Mouse (Mus musculus): ENCODE measurements around the gene Lsm7. TPM values are rescaled to one million over a fixed set of nuclear protein-coding genes. Genes with fewer than 3 reads are reported as not detected.
A peak's percentile ranks its signal among the peaks of the same experiment; 100 is the strongest.

The Lsm7 gene
- total and polyA plus RNA-seq, 3 experiments: 198 to 411 (median 374) TPM

- TF ChIP-seq E2F4 (IDR thresholded peaks at IDR 0.05; ENCODE audit: insufficient replicate concordance, low read depth, low read length): no peak
- TF ChIP-seq CHD2 (IDR thresholded peaks at IDR 0.05; ENCODE audit: low read length): no peak
- no peak for TF ChIP-seq PAX5 (IDR thresholded peaks at IDR 0.05; ENCODE audit: low read length)
- peak; percentile 92 for TF ChIP-seq MYC (IDR thresholded peaks at IDR 0.05; ENCODE audit: low read depth, low read length)
- no peak for TF ChIP-seq JUND (conservative IDR thresholded peaks at IDR 0.05; ENCODE audit: low read depth, low read length)
- TF ChIP-seq BHLHE40 (IDR thresholded peaks at IDR 0.05; ENCODE audit: low read depth, low read length): peak; percentile 87
- TF ChIP-seq ZKSCAN1 (IDR thresholded peaks at IDR 0.05; ENCODE audit: borderline replicate concordance, low read depth, low read length): no peak
- TF ChIP-seq MXI1 (IDR thresholded peaks at IDR 0.05; ENCODE audit: low read depth, low read length): no peak
- 0 out of 2 replicates have a peak, but pooled peaks have one; percentile 29 for TF ChIP-seq USF2 (conservative IDR thresholded peaks at IDR 0.05; ENCODE audit: low read depth, low read length)
- no peak for TF ChIP-seq TBP (conservative IDR thresholded peaks at IDR 0.05; ENCODE audit: low read depth, low read length)
- TF ChIP-seq RAD21 (IDR thresholded peaks at IDR 0.05; ENCODE audit: low read depth, low read length): peak; percentile 82
- TF ChIP-seq MAFK (IDR thresholded peaks at IDR 0.05; ENCODE audit: insufficient replicate concordance, low read length): no peak
- peak; percentile 94 to 97 for TF ChIP-seq CTCF (conservative IDR thresholded peaks at IDR 0.05 in 1 of 2, IDR thresholded peaks at IDR 0.05 in 1 of 2; ENCODE audit: low read depth in 2 of 2, low read length in 2 of 2)
- 0 out of 2 replicates have a peak, but pooled peaks have one; percentile 19 for TF ChIP-seq NELFE (IDR thresholded peaks at IDR 0.05; ENCODE audit: low read depth, low read length)
- TF ChIP-seq MAX (IDR thresholded peaks at IDR 0.05; ENCODE audit: low read length): peak; percentile 94
- TF ChIP-seq UBTF (IDR thresholded peaks at IDR 0.05; ENCODE audit: low read depth, low read length): no peak
- TF ChIP-seq ETS1 (conservative IDR thresholded peaks at IDR 0.05; ENCODE audit: low read depth, low read length): no peak
These were observed 25.2 kb upstream of the Lsm7 start (continued) for GRCm38 (mm10) chr10:80880131-80880641.

- no peak overlapping the region for H3K9ac ChIP-seq (ENCODE audit: insufficient read depth, low read depth)
- H3K4me2 ChIP-seq (ENCODE audit: insufficient read depth, low read depth, poor library complexity, severe bottlenecking): no peak overlapping the region
- H3K4me1 ChIP-seq (ENCODE audit: control insufficient read depth in 1 of 2, insufficient read depth in 2 of 2): peaks cover 10% of the 10 kb centered on the region in 2 experiments
- peaks cover 26% of the 10 kb centered on the region for H3K27me3 ChIP-seq (replicated peaks)
- no peak overlapping the region for H3K4me3 ChIP-seq (replicated peaks in 1 of 3; ENCODE audit: low read depth in 2 of 3, low read length in 2 of 3, poor library complexity in 1 of 3)
- H3K36me3 ChIP-seq (replicated peaks in 1 of 2; ENCODE audit: control insufficient read depth in 1 of 2, insufficient read depth in 1 of 2, low read length in 1 of 2): no peaks in the 10 kb centered on the region
- no peaks in the 10 kb centered on the region for H3K9me3 ChIP-seq (replicated peaks; ENCODE audit: low read length)
- in situ Hi-C loops (cut with MboI; ENCODE audit: low pct_ligation_motif_present, low pct_unique_long_range_greater_than_20kb, low sequenced_read_pairs) (loop anchor here (5.0 kb wide), 1 partner anchor 129 kb away; no protein-coding TSS in a partner anchor), dilution Hi-C loops (cut with MboI; ENCODE audit: extremely low pct_ligation_motif_present, extremely low pct_unique_long_range_greater_than_20kb, low sequenced_read_pairs) (no loop called here)
- TF ChIP-seq MXI1 (IDR thresholded peaks at IDR 0.05; ENCODE audit: low read depth, low read length) (no peak), USF1 (IDR thresholded peaks at IDR 0.05; ENCODE audit: low read depth, low read length) (no peak), ETS1 (conservative IDR thresholded peaks at IDR 0.05; ENCODE audit: low read depth, low read length) (no peak), E2F4 (IDR thresholded peaks at IDR 0.05; ENCODE audit: insufficient replicate concordance, low read depth, low read length) (no peak), USF2 (conservative IDR thresholded peaks at IDR 0.05; ENCODE audit: low read depth, low read length) (no peak), ZC3H11A (IDR thresholded peaks at IDR 0.05; ENCODE audit: low read depth, low read length) (no peak), ZKSCAN1 (IDR thresholded peaks at IDR 0.05; ENCODE audit: borderline replicate concordance, low read depth, low read length) (no peak), JUND (conservative IDR thresholded peaks at IDR 0.05; ENCODE audit: low read depth, low read length) (no peak), RAD21 (IDR thresholded peaks at IDR 0.05; ENCODE audit: low read depth, low read length) (no peak), POLR2AphosphoS2 (IDR thresholded peaks at IDR 0.05; ENCODE audit: low read depth, low read length) (no peak), MAZ (IDR thresholded peaks at IDR 0.05; ENCODE audit: low read depth, low read length) (no peak), MEF2A (IDR thresholded peaks at IDR 0.05; ENCODE audit: borderline replicate concordance, low read depth, low read length) (no peak)
- no peak overlapping the region for H3K27ac ChIP-seq (ENCODE audit: insufficient read depth, low read depth)
- DNase-seq (ENCODE audit: extremely low read depth): no peak
- H3K79me2 ChIP-seq (replicated peaks; ENCODE audit: control insufficient read depth, extremely low read depth, insufficient read depth, poor library complexity, severe bottlenecking): no peaks in the 10 kb centered on the region
These were observed 21.6 kb upstream of the Lsm7 start for GRCm38 (mm10) chr10:80876594-80876993.

Measured in CH12.LX (cell line).